Mouse (Mus musculus): ENCODE results near the gene Nhsl1. TPM values are rescaled to one million over a fixed set of nuclear protein-coding genes. Genes with fewer than 3 reads are reported as not detected.

Nhsl1 gene
- total and polyA plus RNA-seq, 3 experiments = 0.22 TPM; not detected in 2

GRCm38 (mm10) chr10:18526851-18527675 is 208.3 kb downstream of the Nhsl1 start:
- Histone ChIP-seq H3K27me3 (ENCODE audit: insufficient read depth, low read length) (peaks cover 7% of the 10 kb centered on the region; the same call in 1 of the 2 replicates), H3K9me3 (replicated peaks) (no peaks in the 10 kb centered on the region), H3K4me3 (ENCODE audit: low read depth, low read length) (no peak overlapping the region), H3K4me1 (ENCODE audit: insufficient read depth, low read depth, low read length) (no peaks in the 10 kb centered on the region; the same call in 1 of the 2 replicates), H3K36me3 (replicated peaks) (no peaks in the 10 kb centered on the region)
- no peak for DNase-seq (ENCODE audit: low spot score)
- no peak for ATAC-seq (ENCODE audit: extremely low read depth, insufficient number of reproducible peaks, low FRiP score, poor library complexity, severe bottlenecking)
- TF ChIP-seq GATA1 (IDR thresholded peaks at IDR 0.05; ENCODE audit: borderline replicate concordance, low read length) (no peak), TAL1 (conservative IDR thresholded peaks at IDR 0.05; ENCODE audit: low read depth, low read length) (no peak), POLR2AphosphoS5 (IDR thresholded peaks at IDR 0.05; ENCODE audit: insufficient replicate concordance, low read depth, low read length) (no peak), GATA2 (IDR thresholded peaks at IDR 0.05; ENCODE audit: borderline replicate concordance, low read depth, low read length) (no peak), CTCF (IDR thresholded peaks at IDR 0.05; ENCODE audit: low read depth, low read length) (no peak)

- no peaks in the 10 kb centered on the region for H3K9me3 ChIP-seq (replicated peaks)
- H3K27me3 ChIP-seq (ENCODE audit: insufficient read depth, low read length) = peaks cover 7% of the 10 kb centered on the region; the same call in 1 of the 2 replicates
These were observed 209.0 kb downstream of the Nhsl1 start for GRCm38 (mm10) chr10:18527766-18528165.

GRCm38 (mm10) chr10:18528475-18528874 is 209.7 kb downstream of the Nhsl1 start:
- H3K36me3 ChIP-seq (replicated peaks) = no peaks in the 10 kb centered on the region

More at GRCm38 (mm10) chr10:18527766-18528165, 209.0 kb downstream of the Nhsl1 start:
- Histone ChIP-seq H3K4me3 (ENCODE audit: low read depth, low read length) (no peak overlapping the region), H3K36me3 (replicated peaks) (no peaks in the 10 kb centered on the region), H3K4me1 (ENCODE audit: insufficient read depth, low read depth, low read length) (no peaks in the 10 kb centered on the region; the same call in 1 of the 2 replicates)
- no peak for DNase-seq (ENCODE audit: low spot score)
- TF ChIP-seq TAL1 (conservative IDR thresholded peaks at IDR 0.05; ENCODE audit: low read depth, low read length) (no peak), GATA2 (IDR thresholded peaks at IDR 0.05; ENCODE audit: borderline replicate concordance, low read depth, low read length) (no peak), GATA1 (IDR thresholded peaks at IDR 0.05; ENCODE audit: borderline replicate concordance, low read length) (no peak), CTCF (IDR thresholded peaks at IDR 0.05; ENCODE audit: low read depth, low read length) (no peak), POLR2AphosphoS5 (IDR thresholded peaks at IDR 0.05; ENCODE audit: insufficient replicate concordance, low read depth, low read length) (no peak)
- ATAC-seq (ENCODE audit: extremely low read depth, insufficient number of reproducible peaks, low FRiP score, poor library complexity, severe bottlenecking) = no peak

GRCm38 (mm10) chr10:18529177-18529576 is 210.4 kb downstream of the Nhsl1 start:
- no peak for ATAC-seq (ENCODE audit: extremely low read depth, insufficient number of reproducible peaks, low FRiP score, poor library complexity, severe bottlenecking)
- Histone ChIP-seq H3K36me3 (replicated peaks) (no peaks in the 10 kb centered on the region), H3K9me3 (replicated peaks) (no peaks in the 10 kb centered on the region), H3K4me3 (ENCODE audit: low read depth, low read length) (no peak overlapping the region), H3K27me3 (ENCODE audit: insufficient read depth, low read length) (peaks cover 7% of the 10 kb centered on the region; the same call in 1 of the 2 replicates), H3K4me1 (ENCODE audit: insufficient read depth, low read depth, low read length) (no peaks in the 10 kb centered on the region; the same call in 1 of the 2 replicates)
- no peak for TF ChIP-seq GATA2 (IDR thresholded peaks at IDR 0.05; ENCODE audit: borderline replicate concordance, low read depth, low read length)
- no peak for TF ChIP-seq TAL1 (conservative IDR thresholded peaks at IDR 0.05; ENCODE audit: low read depth, low read length)
- TF ChIP-seq GATA1 (IDR thresholded peaks at IDR 0.05; ENCODE audit: borderline replicate concordance, low read length) = no peak
- no peak for TF ChIP-seq POLR2AphosphoS5 (IDR thresholded peaks at IDR 0.05; ENCODE audit: insufficient replicate concordance, low read depth, low read length)
- no peak for TF ChIP-seq CTCF (IDR thresholded peaks at IDR 0.05; ENCODE audit: low read depth, low read length)
- DNase-seq (ENCODE audit: low spot score) = no peak

More at GRCm38 (mm10) chr10:18528475-18528874, 209.7 kb downstream of the Nhsl1 start:
- no peak for ATAC-seq (ENCODE audit: extremely low read depth, insufficient number of reproducible peaks, low FRiP score, poor library complexity, severe bottlenecking)
- Histone ChIP-seq H3K27me3 (ENCODE audit: insufficient read depth, low read length) (peaks cover 7% of the 10 kb centered on the region; the same call in 1 of the 2 replicates), H3K9me3 (replicated peaks) (no peaks in the 10 kb centered on the region), H3K4me3 (ENCODE audit: low read depth, low read length) (no peak overlapping the region), H3K4me1 (ENCODE audit: insufficient read depth, low read depth, low read length) (no peaks in the 10 kb centered on the region; the same call in 1 of the 2 replicates)
- TF ChIP-seq GATA1 (IDR thresholded peaks at IDR 0.05; ENCODE audit: borderline replicate concordance, low read length) = no peak
- 0 out of 2 replicates have a peak, but pooled peaks have one; percentile 20 for TF ChIP-seq CTCF (IDR thresholded peaks at IDR 0.05; ENCODE audit: low read depth, low read length)
- TF ChIP-seq POLR2AphosphoS5 (IDR thresholded peaks at IDR 0.05; ENCODE audit: insufficient replicate concordance, low read depth, low read length) = no peak
- TF ChIP-seq TAL1 (conservative IDR thresholded peaks at IDR 0.05; ENCODE audit: low read depth, low read length) = no peak
- no peak for TF ChIP-seq GATA2 (IDR thresholded peaks at IDR 0.05; ENCODE audit: borderline replicate concordance, low read depth, low read length)
- no peak for DNase-seq (ENCODE audit: low spot score)

DNA sequence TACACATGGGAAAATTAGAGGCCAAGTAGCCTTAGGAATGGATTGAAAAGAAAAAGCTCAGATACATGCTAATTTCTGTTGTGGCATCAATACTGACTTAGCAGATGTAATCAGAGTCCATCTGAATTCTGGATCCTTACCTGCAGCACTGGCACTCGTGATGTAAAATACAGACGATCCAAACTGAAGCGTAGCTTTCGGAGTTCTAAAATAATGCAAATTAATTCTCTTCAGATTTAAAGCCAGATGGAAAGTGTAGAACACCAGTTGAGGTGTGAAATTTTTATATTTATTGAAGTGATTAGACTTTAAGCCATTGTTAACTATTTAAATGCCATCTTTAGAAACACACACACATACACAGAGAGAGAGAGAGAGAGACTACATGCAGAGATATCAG is 211.4 kb downstream of the Nhsl1 start:
- H3K4me3 ChIP-seq (ENCODE audit: low read depth, low read length) = no peak overlapping the region
- DNase-seq (ENCODE audit: low spot score) (no peak), ATAC-seq (ENCODE audit: extremely low read depth, insufficient number of reproducible peaks, low FRiP score, poor library complexity, severe bottlenecking) (no peak)
- no peaks in the 10 kb centered on the region for H3K9me3 ChIP-seq (replicated peaks)
- H3K27me3 ChIP-seq (ENCODE audit: insufficient read depth, low read length) = peaks cover 7% of the 10 kb centered on the region; the same call in 1 of the 2 replicates
- H3K4me1 ChIP-seq (ENCODE audit: insufficient read depth, low read depth, low read length) = no peaks in the 10 kb centered on the region; the same call in 1 of the 2 replicates
- no peaks in the 10 kb centered on the region for H3K36me3 ChIP-seq (replicated peaks)
- no peak for TF ChIP-seq POLR2AphosphoS5 (IDR thresholded peaks at IDR 0.05; ENCODE audit: insufficient replicate concordance, low read depth, low read length)
- TF ChIP-seq TAL1 (conservative IDR thresholded peaks at IDR 0.05; ENCODE audit: low read depth, low read length) = no peak
- TF ChIP-seq CTCF (IDR thresholded peaks at IDR 0.05; ENCODE audit: low read depth, low read length) = no peak
- no peak for TF ChIP-seq GATA2 (IDR thresholded peaks at IDR 0.05; ENCODE audit: borderline replicate concordance, low read depth, low read length)
- TF ChIP-seq GATA1 (IDR thresholded peaks at IDR 0.05; ENCODE audit: borderline replicate concordance, low read length) = no peak

DNA sequence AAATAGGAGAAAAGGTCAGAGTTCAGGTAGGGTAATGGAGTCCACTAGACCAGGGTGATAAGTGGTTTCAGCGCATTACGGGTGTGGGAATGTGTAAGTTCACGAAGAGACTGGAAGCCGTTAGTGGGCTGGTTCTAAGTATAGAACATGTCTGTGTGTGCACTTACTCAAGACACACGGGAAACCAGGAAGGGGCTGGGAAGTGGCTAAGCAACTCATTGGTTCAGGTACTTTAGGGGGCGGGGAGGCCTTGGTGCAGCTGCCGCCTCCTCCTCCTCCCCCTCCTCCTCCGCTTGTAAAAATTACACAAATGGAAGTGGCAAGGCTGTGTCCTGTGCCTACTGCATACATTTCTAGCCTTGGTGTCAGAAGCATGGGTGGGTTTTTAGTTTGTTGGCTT is 213.5 kb downstream of the Nhsl1 start:
- TF ChIP-seq TAL1 (conservative IDR thresholded peaks at IDR 0.05; ENCODE audit: low read depth, low read length) (no peak), GATA1 (IDR thresholded peaks at IDR 0.05; ENCODE audit: borderline replicate concordance, low read length) (no peak), CTCF (IDR thresholded peaks at IDR 0.05; ENCODE audit: low read depth, low read length) (no peak), POLR2AphosphoS5 (IDR thresholded peaks at IDR 0.05; ENCODE audit: insufficient replicate concordance, low read depth, low read length) (no peak), GATA2 (IDR thresholded peaks at IDR 0.05; ENCODE audit: borderline replicate concordance, low read depth, low read length) (no peak)
- DNase-seq (ENCODE audit: low spot score) (no peak), ATAC-seq (ENCODE audit: extremely low read depth, insufficient number of reproducible peaks, low FRiP score, poor library complexity, severe bottlenecking) (no peak)
- no peaks in the 10 kb centered on the region for H3K36me3 ChIP-seq (replicated peaks)
- H3K27me3 ChIP-seq (ENCODE audit: insufficient read depth, low read length) = peaks cover 3% of the 10 kb centered on the region; the same call in 1 of the 2 replicates
- no peaks in the 10 kb centered on the region; the same call in 1 of the 2 replicates for H3K4me1 ChIP-seq (ENCODE audit: insufficient read depth, low read depth, low read length)
- no peak overlapping the region for H3K4me3 ChIP-seq (ENCODE audit: low read depth, low read length)
- H3K9me3 ChIP-seq (replicated peaks) = no peaks in the 10 kb centered on the region
